Mouse (Mus musculus) kidney, adult 9 months (tissue): ENCODE measurements around the gene Gtf2f1.
A peak's percentile ranks its signal among the peaks of the same experiment; 100 is the strongest.
"Not testable (repeated sequence)": the region's sequence is repeated elsewhere in the genome, so short reads cannot be mapped to it uniquely, and the experiment has no call there.

Experiments
- DNase-seq: peaks from one replicate; pipeline ENCODE4 v3.0.0; 2022

The Gtf2f1 gene

GRCm38 (mm10) chr17:57011236-57012141 is at the start of gene Gtf2f1, which contains the start of gene Gm17949:
Gene Gtf2f1, minus strand, starts transcription at chr17:57011288.
Gene Gm17949, plus strand, starts transcription at chr17:57011469.
- peak; percentile 96 for DNase-seq

- peak; percentile 99 for DNase-seq
These were observed 49.2 kb upstream of the Gtf2f1 start for GRCm38 (mm10) chr17:57060231-57060801.

- DNase-seq = peak; percentile 76
These were observed 48.4 kb upstream of the Gtf2f1 start, which contains the start of gene Slc25a23 for GRCm38 (mm10) chr17:57059486-57059977. Gene Slc25a23, minus strand, starts transcription at chr17:57059863.

- peak; percentile 46 for DNase-seq
These were observed 47.9 kb upstream of the Gtf2f1 start, which contains the start of gene Crb3 for GRCm38 (mm10) chr17:57058891-57059485. Gene Crb3, plus strand, starts transcription at chr17:57059105.

GRCm38 (mm10) chr17:57056246-57056645 is 45.2 kb upstream of the Gtf2f1 start:
- no peak for DNase-seq

- not testable (repeated sequence) for DNase-seq
These were observed 40.6 kb upstream of the Gtf2f1 start for GRCm38 (mm10) chr17:57051679-57052078.

- no peak for DNase-seq
These were observed 37.7 kb upstream of the Gtf2f1 start for GRCm38 (mm10) chr17:57048816-57049215.

- DNase-seq = no peak
These were observed 36.3 kb upstream of the Gtf2f1 start for GRCm38 (mm10) chr17:57047406-57047805.

GRCm38 (mm10) chr17:57041554-57041953 is 30.5 kb upstream of the Gtf2f1 start, which contains the start of gene Slc25a41:
Gene Slc25a41, minus strand, starts transcription at chr17:57041654.
- DNase-seq = no peak

GRCm38 (mm10) chr17:57038978-57039377 is 27.9 kb upstream of the Gtf2f1 start:
- no peak for DNase-seq

GRCm38 (mm10) chr17:57032854-57033253 is 21.8 kb upstream of the Gtf2f1 start:
- DNase-seq = no peak

GRCm38 (mm10) chr17:57031661-57032420 is 20.8 kb upstream of the Gtf2f1 start:
- peak; percentile 100 for DNase-seq

GRCm38 (mm10) chr17:57030931-57031660 is 20.0 kb upstream of the Gtf2f1 start, which contains the start of gene Khsrp:
Gene Khsrp, minus strand, starts transcription at chr17:57031522.
- DNase-seq = peak; percentile 31

GRCm38 (mm10) chr17:57029691-57030090 is 18.6 kb upstream of the Gtf2f1 start:
- peak; percentile 27 for DNase-seq

GRCm38 (mm10) chr17:57027471-57027870 is 16.4 kb upstream of the Gtf2f1 start:
- DNase-seq = no peak

- DNase-seq = no peak
These were observed 9.9 kb upstream of the Gtf2f1 start for GRCm38 (mm10) chr17:57020960-57021359.

- DNase-seq = no peak
These were observed 8.6 kb upstream of the Gtf2f1 start for GRCm38 (mm10) chr17:57019693-57020092.

GRCm38 (mm10) chr17:57012245-57012795 is 1.2 kb upstream of the Gtf2f1 start:
- no peak for DNase-seq

GRCm38 (mm10) chr17:57010911-57011235 is 215 bp downstream of the Gtf2f1 start:
- DNase-seq = no peak

- DNase-seq = no peak
These were observed 3.8 kb downstream of the Gtf2f1 start for GRCm38 (mm10) chr17:57007137-57007905.

- DNase-seq = no peak
These were observed 7.1 kb downstream of the Gtf2f1 start for GRCm38 (mm10) chr17:57003994-57004393.
